Mouse (Mus musculus) CH12.LX (cell line): ENCODE results near the gene Dennd1a.

ENCODE experiments used
- CHD2 ChIP-seq: IDR thresholded peaks from 2 replicates; pipeline ENCODE4 v1.6.1; 2011; ENCODE audit warnings: low read length, improper control_type of control experiment
- CTCF ChIP-seq, 2 experiments: IDR thresholded peaks in 1 of 2; conservative IDR thresholded peaks in 1 of 2; 2 replicates each; pipeline ENCODE4 v1.5.1; 2011 to 2012; ENCODE audit warnings: low read depth in 2 of 2, low read length in 2 of 2, improper control_type of control experiment in 1 of 2, inconsistent platforms in 1 of 2, mild to moderate bottlenecking in 1 of 2, moderate library complexity in 1 of 2
- ELF1 ChIP-seq: IDR thresholded peaks from 2 replicates; pipeline ENCODE4 v1.6.1; 2014; ENCODE audit warnings: low read depth, mild to moderate bottlenecking, inconsistent platforms, low read length, improper control_type of control experiment
- EP300 ChIP-seq: IDR thresholded peaks from 2 replicates; pipeline ENCODE4 v1.6.1; 2011; ENCODE audit warnings: low read length, improper control_type of control experiment
- MAX ChIP-seq: IDR thresholded peaks from 2 replicates; pipeline ENCODE4 v1.6.1; 2011; ENCODE audit warnings: low read length, improper control_type of control experiment
- POLR2A ChIP-seq: IDR thresholded peaks from 2 replicates; pipeline ENCODE4 v1.6.1; 2011; ENCODE audit warnings: low read depth, mild to moderate bottlenecking, improper control_type of control experiment, low read length
- SMC3 ChIP-seq: IDR thresholded peaks from 2 replicates; pipeline ENCODE4 v1.6.1; 2011; ENCODE audit warnings: low read depth, low read length, improper control_type of control experiment

DNA sequence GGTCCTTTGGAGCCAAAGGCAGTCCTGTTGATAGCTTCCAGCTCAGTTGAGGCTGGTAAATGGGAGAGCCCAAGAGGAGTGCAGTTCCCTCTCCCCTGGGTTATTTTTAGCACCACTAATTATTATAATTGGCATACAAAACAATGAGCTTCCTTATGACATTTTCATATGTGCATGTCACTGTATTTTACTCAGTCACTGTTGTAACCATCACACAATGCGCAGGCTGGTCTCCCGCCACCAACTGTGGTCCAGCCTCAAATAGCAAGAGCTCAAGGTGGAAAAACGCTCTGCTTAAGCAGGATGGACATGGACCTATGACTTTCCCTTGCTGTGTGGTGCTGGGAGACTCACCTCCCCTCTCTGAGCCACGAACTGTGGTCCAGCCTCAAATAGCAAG lies 529.4 kb downstream of the Dennd1a start:
- TF ChIP-seq MAX (no peak), CTCF (conservative IDR thresholded peaks at IDR 0.05 in 1 of 2, IDR thresholded peaks at IDR 0.05 in 1 of 2; ENCODE audit: low read depth in 2 of 2, low read length in 2 of 2) (no peak), CHD2 (no peak), ELF1 (no peak), EP300 (no peak), POLR2A (no peak), SMC3 (no peak)
